Mouse (Mus musculus): ENCODE results near the gene Plekha1. TPM values are rescaled to one million over a fixed set of nuclear protein-coding genes. Genes with fewer than 3 reads are reported as not detected.

Gene Plekha1
- polyA plus RNA-seq (2014; fragmentation: Illumina TruSeq; extraction: RNeasy Lipid Tissue Mini Kit (QIAGEN cat#74804); ENCODE audit: low read depth, low replicate concordance), result 10.7 TPM

GRCm38 (mm10) chr7:130865613-130866591, at the start of gene Plekha1:
Plekha1 (plus strand) TSS chr7:130865756.

GRCm38 (mm10) chr7:130935793-130936471, 70.4 kb downstream of the Plekha1 start, which contains the start of gene Htra1:
Htra1 (plus strand) TSS chr7:130936111.

Other genes with a start within 250 kb of the Plekha1 start
- not detected for gene Btbd16, start 91.7 kb upstream of the Plekha1 start, polyA plus RNA-seq (2014; fragmentation: Illumina TruSeq; extraction: RNeasy Lipid Tissue Mini Kit (QIAGEN cat#74804); ENCODE audit: low read depth, low replicate concordance)
- gene Htra1, start 70.4 kb downstream of the Plekha1 start, polyA plus RNA-seq (2014; fragmentation: Illumina TruSeq; extraction: RNeasy Lipid Tissue Mini Kit (QIAGEN cat#74804); ENCODE audit: low read depth, low replicate concordance), result 0.50 TPM
- gene Dmbt1, start 166.3 kb downstream of the Plekha1 start, polyA plus RNA-seq (2014; fragmentation: Illumina TruSeq; extraction: RNeasy Lipid Tissue Mini Kit (QIAGEN cat#74804); ENCODE audit: low read depth, low replicate concordance), result 6.0 TPM